Mouse (Mus musculus): ENCODE measurements around the gene Trak1.

The Trak1 gene

DNA sequence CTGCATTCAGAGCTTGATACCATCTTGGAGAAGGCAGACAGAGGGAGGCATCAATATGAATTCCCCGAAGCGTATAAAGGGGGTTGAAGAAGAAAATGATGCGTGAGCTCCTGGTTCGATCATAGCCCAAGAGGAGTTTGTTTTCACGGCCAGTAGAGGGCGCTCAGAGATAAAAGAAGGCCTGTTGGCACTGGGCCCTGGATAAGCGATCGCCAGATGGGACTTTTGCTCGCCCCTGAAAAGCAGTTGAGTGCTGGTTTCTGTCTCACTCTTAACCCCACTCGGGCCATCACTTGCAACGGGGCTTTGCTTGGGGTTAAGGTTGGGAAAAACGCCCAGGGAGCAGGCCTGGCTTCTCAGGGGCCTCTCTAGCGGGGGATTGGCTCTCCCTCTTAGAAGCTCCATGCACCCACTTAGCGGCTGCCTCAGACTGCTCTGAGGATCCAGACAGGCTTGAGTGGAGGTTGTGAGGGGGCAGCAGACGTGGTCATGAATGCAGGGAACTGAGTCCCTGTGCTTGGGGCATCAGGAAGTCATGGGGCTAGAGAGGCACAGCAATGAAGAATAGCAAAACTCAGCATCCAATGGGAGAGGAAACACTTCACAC lies 180.1 kb downstream of the Trak1 start:
- DNase-seq (ENCODE audit: low read depth, low spot score): peak; percentile 67

DNA sequence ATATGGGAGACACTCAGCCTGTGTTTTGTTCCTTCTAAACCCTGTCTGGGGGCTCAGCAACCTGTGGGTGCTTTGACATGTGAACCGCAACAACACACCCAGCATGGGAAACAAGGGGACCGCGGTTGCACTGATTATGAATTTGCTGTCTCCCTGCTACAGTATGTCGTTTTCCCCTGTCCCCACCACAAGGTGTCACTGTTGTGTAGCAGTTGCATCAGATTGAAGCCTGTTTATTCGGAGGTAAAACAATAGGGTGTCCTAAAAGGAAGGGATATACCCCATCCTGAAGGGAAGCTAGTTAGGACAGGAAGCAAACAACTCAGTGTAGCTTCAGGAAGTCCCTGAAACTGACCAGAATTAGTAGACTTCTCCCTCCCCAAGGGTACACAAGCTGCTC lies 182.2 kb downstream of the Trak1 start:
- DNase-seq (ENCODE audit: low read depth, low spot score): peak; percentile 71

DNA sequence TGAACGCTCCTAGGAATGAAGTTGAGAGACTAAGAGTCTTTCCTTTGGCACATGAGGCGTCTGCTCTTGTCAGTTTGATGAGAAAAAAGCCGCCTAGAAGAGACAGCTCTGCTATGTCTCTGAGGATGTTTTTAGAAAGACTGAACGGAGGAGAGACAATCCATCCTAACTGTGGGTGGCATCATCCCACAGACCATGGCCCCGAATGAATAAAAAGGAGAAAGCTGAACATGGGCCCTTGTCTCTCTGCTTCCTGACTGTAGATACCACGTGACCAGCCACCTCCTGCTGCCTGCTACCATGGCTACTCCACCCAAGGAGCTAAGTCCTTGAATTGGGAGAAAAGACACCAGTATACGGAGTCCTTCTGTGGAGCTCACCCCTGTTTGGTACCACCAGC lies 189.9 kb downstream of the Trak1 start:
- DNase-seq (ENCODE audit: low read depth, low spot score): no peak

DNA sequence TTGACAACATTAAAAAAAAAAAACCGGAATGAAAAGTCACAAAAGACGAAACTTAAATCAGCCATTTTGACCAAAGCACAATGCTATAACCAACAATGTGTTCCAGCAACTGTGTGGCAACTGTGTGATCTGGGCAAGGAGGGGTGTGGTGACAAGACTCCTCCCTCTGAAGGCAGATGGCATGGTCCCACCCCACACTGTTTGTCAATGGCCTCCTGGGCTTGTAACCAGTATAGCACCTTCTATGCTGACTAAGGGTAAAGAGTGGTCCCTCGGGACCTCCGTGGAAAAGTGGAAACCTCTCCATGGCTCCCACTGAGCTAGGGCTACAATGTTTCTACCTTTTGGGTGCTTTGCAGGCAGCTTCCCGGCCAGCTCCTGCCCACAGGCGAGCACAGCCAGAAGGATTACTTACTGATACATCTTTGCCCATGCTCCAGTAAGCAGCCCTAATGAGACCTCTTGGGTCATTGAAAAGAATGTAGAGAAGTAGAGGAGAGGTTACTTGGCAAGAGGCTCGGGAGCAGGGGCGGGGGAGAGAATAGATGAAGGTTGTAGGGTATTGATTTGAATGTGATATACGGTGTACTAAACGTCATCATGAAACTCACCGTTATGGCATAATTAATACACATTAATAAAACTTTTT lies 194.4 kb downstream of the Trak1 start:
- DNase-seq (ENCODE audit: low read depth, low spot score): no peak

GRCm38 (mm10) chr9:121494006-121494767 lies 196.9 kb downstream of the Trak1 start:
- no peak for DNase-seq (ENCODE audit: low read depth, low spot score)

- no peak for DNase-seq (ENCODE audit: low read depth, low spot score)
Measured at GRCm38 (mm10) chr9:121495529-121495928, 198.2 kb downstream of the Trak1 start, which contains the start of gene Cck. Gene Cck (minus strand): TSS chr9:121495694.

- DNase-seq (ENCODE audit: low read depth, low spot score): no peak
Measured at GRCm38 (mm10) chr9:121496102-121496501, 198.8 kb downstream of the Trak1 start.

GRCm38 (mm10) chr9:121505346-121505745 lies 208.0 kb downstream of the Trak1 start:
- DNase-seq (ENCODE audit: low read depth, low spot score): no peak

DNA sequence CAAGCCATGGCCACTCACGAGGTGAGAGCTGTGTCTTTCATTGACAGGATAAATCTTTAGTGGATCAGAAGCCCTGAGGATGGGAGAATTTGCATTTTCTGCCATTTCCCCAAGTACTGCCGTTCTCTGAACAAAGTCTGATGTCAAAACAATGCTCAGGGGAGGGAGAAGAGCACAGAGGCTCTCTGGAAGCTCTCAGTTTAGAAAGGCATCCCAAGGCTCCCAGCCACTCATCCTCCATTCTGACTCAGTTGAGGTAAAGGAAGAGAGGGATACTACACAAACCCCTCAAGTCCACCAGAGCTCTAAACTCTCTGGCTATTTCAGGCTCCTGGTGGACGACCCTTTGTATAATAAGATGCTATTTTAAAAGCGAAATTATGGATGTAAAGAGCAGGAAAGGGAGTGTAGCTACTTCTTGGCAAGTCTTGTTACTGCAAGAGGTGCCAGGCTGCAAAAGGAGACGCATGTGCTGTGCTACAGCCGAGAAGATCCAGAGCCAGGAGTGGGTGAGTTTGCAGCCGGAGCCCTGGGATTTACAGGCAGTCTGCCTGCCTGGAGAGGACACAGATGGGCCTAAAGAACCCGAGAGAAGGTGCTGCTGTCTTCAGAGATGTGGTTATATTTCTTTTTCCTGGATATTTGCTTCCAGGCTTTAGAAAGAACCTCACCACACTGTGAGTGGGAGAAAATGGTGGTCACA lies 209.3 kb downstream of the Trak1 start:
- no peak for DNase-seq (ENCODE audit: low read depth, low spot score)

GRCm38 (mm10) chr9:121511911-121512310 lies 214.6 kb downstream of the Trak1 start:
- no peak for DNase-seq (ENCODE audit: low read depth, low spot score)

GRCm38 (mm10) chr9:121514462-121514861 lies 217.2 kb downstream of the Trak1 start:
- no peak for DNase-seq (ENCODE audit: low read depth, low spot score)

GRCm38 (mm10) chr9:121520047-121520446 lies 222.7 kb downstream of the Trak1 start:
- DNase-seq (ENCODE audit: low read depth, low spot score): no peak
